Mouse (Mus musculus) urinary bladder, postnatal 25 days (tissue): ENCODE measurements around the gene Dnajc9.
A peak's percentile ranks its signal among the peaks of the same experiment; 100 is the strongest.

Experiments
- DNase-seq: peaks from one replicate; pipeline ENCODE4 v3.0.0; 2022; ENCODE audit warnings: low spot score

Dnajc9 gene

DNA sequence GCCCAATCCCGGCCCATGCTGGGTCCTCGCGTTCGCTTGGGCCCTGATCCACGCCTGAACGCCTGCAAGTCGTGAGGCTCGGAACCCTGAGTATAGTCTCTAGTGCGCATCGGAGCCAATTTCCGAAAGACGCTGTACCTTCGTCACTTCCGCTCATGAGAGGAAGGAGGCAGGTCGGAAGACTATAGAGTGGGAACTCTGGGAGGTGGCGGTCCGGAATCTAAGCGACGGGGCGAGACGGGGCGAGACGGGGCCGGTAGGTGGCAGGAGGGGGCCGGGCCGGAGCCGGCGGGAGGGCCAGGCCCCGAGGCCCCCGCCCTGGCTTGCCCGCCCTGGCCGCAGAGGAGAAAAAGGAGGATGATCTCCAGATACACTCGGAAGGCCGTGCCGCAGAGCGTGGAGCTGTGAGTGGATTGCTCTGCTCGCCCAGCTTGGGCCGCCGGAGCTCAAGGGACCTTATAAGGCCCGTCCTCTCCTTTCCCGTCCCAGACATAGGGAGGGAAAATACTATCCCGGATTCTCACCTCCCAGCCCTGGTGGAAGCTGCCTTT, 40.6 kb downstream of the Dnajc9 start, which contains the start of the genes Ecd and Fam149b:
TSS of gene Ecd (minus strand) at position 131 of the 551 bp plus-strand sequence.
TSS of gene Fam149b (plus strand) at position 172 of the 551 bp plus-strand sequence.
- peak; percentile 85 for DNase-seq

DNA sequence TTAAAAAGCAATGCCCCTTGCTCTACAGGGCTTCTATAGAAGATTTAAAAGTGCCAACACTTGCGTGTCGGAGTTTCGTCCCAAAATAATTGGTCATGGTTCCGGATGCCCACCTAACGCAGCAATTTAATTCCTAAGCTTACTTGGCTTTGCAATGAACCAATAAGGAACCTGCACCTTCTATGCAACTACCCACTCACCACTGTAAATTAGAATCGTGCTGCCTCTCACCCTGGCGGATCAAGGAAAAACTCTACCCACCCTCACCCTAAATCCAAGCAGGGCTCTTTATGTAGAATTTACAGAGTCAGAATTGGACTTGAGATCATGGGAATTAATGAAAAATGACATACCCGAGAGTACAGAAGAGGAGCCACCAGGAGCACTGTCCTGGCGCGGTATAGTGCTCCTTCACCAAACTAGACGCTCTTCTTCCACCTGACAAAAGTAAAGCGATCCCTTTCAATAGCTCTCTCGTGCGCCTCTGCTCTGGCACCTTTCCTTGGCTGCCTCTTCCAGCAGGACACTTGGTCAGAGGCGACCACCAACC, 41.2 kb downstream of the Dnajc9 start:
- DNase-seq, result no peak

DNA sequence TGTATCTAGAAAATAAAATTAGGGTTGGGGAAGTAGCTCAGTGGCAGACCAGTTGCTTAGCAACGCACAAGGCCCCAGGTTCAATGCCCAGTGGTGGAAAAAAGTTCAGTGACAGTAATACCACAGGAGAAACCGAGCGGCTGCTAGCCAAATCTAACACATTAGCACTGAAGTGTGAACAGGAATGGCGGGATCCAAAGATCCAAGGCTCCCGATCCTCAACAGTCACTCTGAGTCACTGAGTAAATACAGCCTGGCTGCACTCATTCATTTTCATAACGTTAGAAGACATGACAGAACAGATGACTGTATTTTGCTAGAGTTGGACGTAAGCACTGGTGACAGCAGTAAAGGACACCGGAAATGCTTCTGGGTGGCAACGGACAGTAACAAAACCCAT, 42.8 kb downstream of the Dnajc9 start:
- DNase-seq, result no peak

DNA sequence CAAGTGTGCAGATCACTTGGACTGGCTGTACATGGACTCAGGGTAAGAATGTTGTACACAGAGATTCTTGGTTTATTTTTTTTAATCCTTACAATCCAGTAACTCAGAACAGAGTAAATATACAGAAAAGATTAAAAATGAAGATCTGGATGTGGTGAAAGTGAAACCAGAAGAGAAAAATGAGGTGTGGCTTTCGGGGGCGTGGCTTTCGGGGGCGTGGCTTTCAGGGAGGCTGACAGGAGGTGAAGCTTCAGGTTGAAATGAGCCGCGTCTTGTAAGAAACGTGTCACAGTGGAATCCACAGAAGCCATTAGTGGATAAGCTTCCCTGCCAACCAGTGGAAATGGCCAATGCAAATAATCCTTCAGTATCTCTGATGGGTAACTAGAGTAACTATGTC, 47.8 kb downstream of the Dnajc9 start:
- DNase-seq, result peak; percentile 35

DNA sequence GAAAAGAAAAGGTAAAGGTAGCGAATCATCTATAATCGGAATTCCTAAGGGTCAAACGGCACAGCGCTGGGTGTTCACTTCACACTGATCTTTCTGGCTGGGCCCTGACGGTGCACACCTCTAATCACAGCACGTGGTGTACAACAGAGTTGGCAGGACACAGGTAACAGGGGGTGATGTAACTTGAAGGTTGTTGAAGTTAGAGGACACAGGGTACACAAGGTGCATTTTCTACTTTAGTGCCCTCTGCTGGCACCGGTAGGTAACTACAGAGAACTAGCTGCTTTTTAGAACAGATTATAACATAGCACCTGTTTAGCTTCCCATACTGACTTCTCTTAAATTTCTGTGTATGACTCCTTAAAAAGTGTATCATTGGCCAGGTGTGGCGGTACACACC, 48.6 kb downstream of the Dnajc9 start:
- DNase-seq, result no peak

DNA sequence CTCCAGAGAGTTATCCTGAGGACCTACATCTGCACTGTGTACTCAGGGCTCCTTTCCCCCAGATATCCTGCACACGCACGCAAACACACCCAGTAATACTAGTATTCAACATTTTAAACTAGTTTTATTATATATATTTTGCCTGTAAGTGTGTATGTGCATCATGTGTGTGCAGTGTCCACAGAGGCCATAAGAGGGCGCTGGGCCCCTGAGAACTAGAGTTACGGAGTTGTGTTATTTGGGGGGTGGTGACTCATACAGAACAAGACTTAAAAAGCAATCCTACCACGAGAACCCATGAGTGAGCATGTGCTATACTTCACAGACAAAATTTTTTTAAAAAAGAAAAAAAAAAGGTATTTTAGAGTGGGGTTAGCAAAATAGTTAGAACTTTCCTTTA, 49.3 kb downstream of the Dnajc9 start:
- DNase-seq, result no peak
